Mouse (Mus musculus): Measurements from ENCODE around the gene Nrxn1.
A peak's percentile ranks its signal among the peaks of the same experiment; 100 is the strongest.

GRCm38 (mm10) chr17:90628469-90628868 lies 464.4 kb downstream of the Nrxn1 start:
- TF ChIP-seq CTCF (IDR thresholded peaks at IDR 0.05 in 2 of 3, conservative IDR thresholded peaks at IDR 0.05 in 1 of 3; ENCODE audit: control insufficient read depth in 1 of 3, insufficient read depth in 1 of 3, low read depth in 2 of 3, low read length in 3 of 3, poor library complexity in 1 of 3, severe bottlenecking in 1 of 3) (peak in 2 of 3 experiments; percentile 31 to 83; a peak in 3 of 6 replicates), TCF12 (IDR thresholded peaks at IDR 0.05; ENCODE audit: low read depth, low read length) (0 out of 2 replicates have a peak, but pooled peaks have one; percentile 36), CHD1 (IDR thresholded peaks at IDR 0.05; ENCODE audit: low read depth, low read length) (no peak), USF1 (IDR thresholded peaks at IDR 0.05; ENCODE audit: low read depth, low read length) (no peak)

All from MEL (cell line).